Mouse (Mus musculus) thymus, adult 18-20 months (tissue): Measurements from ENCODE around the gene Gabarap.
A peak's percentile ranks its signal among the peaks of the same experiment; 100 is the strongest.
"Not testable (repeated sequence)": the region's sequence is repeated elsewhere in the genome, so short reads cannot be mapped to it uniquely, and the experiment has no call there.

Experiments used
- DNase-seq, 2 experiments: peaks; one replicate each; pipeline ENCODE4 v3.0.0; 2022; ENCODE audit warnings: mixed read lengths in 2 of 2

Gabarap gene

GRCm38 (mm10) chr11:69990850-69991691, at the start of gene Gabarap:
Gabarap (plus strand) TSS chr11:69991143.
- peak; percentile 88 to 90 for DNase-seq

DNA sequence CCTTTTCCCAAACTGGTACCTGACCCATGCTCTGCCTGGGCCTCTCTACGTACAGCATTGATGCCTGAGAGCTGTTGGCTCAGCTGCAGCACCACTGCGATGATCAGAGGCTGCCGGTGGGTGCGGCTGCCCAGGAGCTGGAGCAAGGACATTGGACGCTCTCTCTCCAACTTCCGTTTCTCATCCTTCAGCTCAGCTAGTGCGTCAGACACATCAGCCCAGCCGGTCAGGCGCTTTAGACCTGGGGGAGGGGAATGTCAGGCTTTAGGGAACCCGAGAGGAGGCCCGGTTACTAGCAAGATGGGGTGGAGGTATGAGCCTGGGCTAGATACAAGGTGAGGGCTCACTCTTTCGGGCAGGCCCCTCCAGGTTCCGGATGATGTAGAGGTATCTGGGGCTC, 45.7 kb upstream of the Gabarap start:
- no peak for DNase-seq

DNA sequence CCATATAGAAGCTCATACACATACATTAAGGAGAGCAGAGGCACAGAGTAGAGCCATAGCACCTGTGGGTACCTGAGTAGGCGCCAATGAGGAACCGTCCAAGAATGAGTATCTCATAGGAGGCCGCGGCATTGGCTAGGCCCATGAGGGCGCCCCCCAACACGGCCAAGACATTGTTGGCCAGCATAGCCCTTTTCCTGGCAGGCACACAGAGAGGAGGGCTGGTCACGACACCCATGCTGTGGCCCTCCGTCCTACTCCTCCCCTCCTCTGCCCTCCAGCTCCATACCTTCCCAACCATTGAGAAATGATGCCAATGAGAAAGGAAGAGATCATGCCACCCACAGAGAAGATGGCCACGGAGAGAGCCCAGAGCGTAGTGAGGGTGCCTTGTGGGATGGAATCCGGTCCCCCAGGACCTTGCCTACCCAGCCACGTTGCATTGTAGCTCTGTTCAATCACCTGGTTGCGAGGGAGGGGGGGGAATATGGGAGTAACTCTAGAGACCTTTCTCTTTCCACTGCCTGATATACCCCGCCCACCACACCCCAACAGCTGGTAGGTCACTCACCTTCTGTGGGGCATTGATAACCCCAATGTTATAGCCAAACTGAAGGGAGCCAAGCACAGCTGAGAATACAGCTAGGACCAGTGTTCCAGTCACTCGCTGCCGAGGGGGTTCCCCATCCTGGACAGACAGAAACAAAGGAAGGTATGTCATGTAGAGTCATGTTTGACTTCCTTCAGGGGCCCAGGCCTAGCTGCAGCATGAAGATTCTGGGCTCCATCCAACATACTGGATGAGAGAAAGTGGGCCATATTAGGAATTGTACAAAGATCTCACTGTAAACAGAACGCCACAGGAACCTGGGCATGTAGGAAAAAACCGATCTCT, 44.7 kb upstream of the Gabarap start:
- no peak for DNase-seq

GRCm38 (mm10) chr11:69947337-69948065, 43.4 kb upstream of the Gabarap start:
- DNase-seq = no peak

DNA sequence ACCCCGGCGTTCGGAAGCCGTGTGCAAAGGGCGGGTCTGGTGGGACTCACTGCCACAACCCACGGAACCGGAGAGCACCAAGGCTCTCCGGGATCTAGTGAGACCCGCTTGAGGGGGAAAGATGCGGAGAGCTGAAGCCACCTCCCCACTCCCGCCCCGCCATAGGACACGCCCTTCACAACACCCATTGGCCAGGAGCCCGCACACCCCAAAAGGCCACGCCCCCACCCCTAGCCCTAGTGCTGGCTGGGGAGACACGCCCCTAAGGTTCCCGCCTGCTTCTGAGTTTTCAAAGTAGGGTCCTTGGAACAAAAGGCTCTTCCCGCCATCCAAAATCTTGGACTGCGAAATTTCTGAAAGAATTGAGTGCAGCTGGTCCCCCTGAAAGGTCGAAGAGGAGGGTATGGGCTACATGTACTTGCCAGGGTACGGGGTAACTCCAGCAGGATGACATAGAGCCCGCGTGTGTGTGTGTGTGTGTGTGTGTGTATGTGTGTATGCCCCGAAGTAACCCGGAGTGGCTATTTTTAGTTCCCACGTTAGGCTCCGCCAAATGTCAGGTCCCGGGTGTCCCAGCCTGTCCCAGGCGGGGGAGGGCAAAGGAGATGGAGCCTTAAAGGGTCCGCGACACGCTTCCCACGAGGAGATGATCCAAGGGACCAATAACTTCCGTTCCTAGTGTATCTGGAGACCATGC, 42.7 kb upstream of the Gabarap start, which contains the start of gene Slc2a4:
Gene Slc2a4 (minus strand): TSS at position 123 of the 697 bp plus-strand sequence.
- peak; percentile 87 to 88 for DNase-seq

- DNase-seq = peak; percentile 61 to 69
Measured at GRCm38 (mm10) chr11:69948763-69949150, 42.2 kb upstream of the Gabarap start.

- no peak for DNase-seq
Measured at GRCm38 (mm10) chr11:69950807-69951459, 40.0 kb upstream of the Gabarap start.

- no peak for DNase-seq
Measured at GRCm38 (mm10) chr11:69952274-69952673, 38.7 kb upstream of the Gabarap start.

DNA sequence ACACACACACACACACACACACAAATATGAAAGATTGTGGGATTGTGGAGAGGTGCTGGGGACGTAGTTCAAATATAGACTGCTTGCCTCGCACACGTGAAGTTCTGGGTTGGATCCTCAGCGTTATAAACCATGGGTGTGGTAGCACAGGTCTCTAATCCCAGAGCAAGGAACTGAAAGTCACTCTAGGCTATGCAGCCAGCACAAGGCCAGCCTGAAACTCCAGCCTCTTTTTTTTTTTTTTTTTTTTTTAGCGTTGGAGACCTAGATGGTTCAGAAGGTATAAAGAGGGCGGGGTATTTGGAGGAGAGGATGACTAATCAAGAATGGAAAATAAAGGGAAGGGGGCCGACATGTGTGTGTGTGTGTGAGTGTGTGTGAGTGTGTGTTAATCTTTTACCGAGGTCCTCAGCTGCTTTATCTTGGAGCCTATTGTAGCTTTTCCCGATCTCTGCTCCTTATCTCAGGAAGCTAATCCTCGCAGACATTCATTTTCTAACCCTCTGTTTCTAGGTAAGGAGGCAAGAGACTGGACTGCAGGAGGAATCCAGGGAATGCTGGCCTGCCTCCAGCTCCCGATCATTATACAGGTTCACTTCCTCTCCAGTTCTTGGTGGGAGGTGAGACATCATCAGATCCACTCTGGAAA, 37.6 kb upstream of the Gabarap start:
- no peak for DNase-seq

DNA sequence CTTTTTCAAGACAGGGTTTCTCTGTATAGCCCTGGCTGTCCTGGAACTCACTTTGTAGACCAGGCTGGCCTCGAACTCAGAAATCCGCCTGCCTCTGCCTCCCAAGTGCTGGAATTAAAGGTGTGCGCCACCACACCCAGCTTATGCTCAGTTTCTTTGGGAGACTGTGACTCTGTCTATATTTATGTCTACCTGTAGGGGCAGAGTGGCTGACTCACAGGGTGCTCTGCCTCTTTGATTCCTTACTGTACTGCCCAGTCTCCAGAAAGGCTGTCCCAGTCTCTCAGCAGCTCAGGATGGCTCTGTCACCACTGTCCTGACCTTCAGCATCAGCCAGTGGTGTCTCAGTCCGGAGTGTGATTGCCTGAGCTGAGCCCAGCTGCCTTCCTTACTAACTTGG, 35.3 kb upstream of the Gabarap start:
- DNase-seq = not testable (repeated sequence)

- DNase-seq = no peak
Measured at GRCm38 (mm10) chr11:69956218-69956617, 34.7 kb upstream of the Gabarap start.

GRCm38 (mm10) chr11:69960616-69961015, 30.3 kb upstream of the Gabarap start:
- DNase-seq = no peak

- DNase-seq = no peak
Measured at GRCm38 (mm10) chr11:69961841-69962240, 29.1 kb upstream of the Gabarap start.

DNA sequence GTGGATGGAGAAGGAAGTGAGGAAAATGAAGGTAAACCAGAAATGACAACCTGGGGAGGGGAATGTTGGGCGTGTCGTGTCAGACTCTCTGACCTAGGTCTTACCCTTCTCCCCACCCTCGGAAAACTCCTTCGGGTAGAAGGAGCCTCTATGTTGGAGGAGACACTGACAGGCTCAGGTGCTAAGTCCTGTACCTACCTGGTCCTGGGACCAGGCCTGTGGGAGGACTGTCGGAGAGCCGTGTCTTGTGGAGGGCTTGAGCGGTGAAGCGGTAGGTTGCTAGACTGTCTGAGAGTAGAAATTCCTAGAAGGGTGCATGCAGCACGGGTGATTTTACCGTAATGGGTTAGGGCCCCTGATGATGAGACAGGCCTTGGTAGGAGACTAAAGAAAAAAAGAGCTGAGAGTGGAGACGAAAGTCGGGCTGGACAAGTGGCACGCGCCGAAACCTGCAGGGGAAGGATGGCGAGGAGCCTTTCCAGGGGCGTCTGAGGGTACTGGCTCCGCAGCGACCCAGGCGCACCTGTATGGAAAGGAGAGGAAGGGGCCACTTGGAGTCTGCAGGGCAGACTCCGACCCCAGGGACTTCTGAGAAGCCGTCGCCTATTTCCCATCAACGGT, 26.2 kb upstream of the Gabarap start, which contains the start of gene Cldn7:
Gene Cldn7 (plus strand): TSS at position 130 of the 621 bp plus-strand sequence.
- DNase-seq = no peak

DNA sequence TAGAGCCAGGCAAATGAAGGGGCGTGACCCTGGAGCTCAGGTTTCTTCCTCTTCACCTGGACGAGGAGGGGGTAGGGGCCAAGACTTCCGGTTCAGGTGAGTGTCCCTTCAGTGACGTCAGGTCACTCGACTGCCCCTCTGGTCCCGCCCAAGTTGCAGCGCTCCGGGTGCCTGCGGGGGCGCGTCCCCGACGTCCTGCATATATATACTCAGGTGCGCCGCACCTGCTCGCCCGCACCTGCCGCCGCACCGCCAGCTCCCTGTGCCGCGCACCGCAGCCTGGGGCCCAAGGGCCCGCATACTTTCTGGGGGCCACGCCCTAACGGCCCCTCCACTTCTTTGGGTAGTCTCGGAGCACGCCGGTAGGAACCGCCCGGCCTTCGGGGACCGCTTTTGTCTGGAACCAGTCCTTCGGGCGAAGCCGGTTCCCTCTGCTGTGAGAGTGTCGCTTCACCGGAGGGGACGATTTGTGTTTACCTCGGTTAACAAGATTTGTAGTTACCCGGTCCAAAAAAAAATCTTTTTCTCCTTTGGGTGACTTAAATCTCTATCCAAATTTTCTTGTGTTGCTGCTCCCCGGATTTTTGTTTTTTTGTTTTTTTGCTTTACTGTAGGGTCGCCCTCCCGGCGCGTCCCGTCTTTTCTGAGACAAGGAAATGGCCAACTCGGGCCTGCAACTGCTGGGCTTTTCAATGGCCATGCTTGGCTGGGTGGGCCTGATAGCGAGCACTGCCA, 25.5 kb upstream of the Gabarap start:
- DNase-seq = no peak

DNA sequence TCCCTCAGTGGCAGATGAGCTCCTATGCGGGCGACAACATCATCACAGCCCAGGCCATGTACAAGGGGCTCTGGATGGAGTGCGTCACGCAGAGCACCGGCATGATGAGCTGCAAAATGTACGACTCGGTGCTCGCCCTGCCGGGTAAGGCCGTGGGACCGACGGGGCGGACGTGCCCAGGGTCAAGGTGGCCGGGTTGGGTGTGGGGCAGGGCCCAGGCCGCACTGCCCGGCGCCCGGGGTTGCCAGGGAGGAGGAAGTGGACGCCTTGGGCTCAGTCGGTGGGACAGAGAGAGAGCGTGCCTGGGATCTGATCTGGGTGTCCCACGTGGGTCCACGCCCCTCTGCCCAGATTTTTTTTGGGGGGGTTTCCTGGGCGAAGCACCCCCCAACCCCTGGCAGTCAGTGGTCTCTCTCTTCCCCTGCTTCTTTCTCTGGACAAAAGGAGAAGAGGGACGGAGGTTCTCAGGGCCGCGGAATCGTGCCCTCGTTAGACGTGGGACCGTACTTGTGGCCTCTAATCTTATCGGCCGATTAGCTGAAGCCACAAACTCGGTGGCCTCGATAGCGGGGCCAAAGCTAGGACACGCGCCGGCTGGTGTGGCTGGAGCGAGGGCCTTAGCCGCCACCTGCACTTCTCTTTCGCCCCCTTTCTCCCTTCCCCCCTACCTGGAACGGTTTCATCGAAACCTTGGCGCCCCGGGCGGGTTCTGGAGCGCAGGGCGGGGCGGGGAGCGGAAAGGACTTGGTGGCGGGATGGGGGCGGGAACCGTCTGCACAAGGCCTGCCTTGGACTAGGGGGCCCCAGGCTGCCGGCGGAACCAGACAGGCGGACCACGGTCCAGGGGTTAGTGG, 24.7 kb upstream of the Gabarap start:
- DNase-seq = no peak

DNA sequence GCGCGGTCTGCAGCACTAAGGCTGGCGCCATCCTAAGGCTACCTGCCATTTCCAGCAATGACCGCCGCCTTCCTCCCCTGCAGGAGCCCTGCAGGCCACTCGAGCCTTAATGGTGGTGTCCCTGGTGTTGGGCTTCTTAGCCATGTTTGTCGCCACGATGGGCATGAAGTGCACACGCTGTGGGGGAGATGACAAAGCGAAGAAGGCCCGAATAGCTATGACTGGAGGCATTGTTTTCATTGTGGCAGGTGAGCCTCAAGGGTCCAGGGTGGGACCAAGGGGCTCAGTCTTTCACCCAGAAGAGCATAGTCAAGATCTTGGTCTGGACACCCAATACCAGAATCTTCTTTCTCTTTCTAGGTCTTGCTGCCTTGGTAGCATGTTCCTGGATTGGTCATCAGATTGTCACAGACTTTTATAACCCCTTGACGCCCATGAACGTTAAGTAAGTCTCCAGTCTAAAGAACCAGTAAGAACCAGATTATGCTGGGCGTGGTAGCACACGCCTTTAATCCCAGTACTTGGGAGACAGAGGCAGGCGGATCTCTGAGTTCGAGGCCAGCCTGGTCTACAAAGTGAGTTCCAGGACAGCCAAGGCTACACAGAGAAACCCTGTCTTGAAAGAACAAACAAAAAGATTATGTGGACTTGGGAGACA, 24.0 kb upstream of the Gabarap start:
- DNase-seq = no peak

- DNase-seq = no peak
Measured at GRCm38 (mm10) chr11:69968793-69969192, 22.1 kb upstream of the Gabarap start.
